In the genomic region with DNA sequence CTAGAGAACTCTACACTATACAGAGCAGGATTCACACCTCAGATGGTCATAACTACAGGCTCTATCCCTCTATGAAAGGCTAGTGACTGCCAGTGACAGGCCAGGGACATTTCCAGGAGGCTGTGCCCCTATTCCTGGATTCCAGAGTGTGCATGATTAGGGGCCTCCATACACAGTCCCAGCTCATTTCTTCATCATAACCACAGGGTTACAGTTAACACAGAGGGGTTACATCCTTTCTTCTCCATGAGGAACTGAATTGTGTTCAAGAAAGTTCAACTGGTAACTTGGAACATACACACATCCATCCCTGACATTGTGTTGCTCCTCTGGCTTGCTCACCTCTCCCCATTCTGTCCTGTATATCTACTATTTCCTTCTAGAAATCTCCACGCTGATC, we compare ENCODE assay signal across 32 mouse cellular contexts. TPM values are rescaled to one million over a fixed set of nuclear protein-coding genes. Genes with fewer than 3 reads are reported as not detected.
"Had no signal": no experiment of that assay in that cellular context is flagged by ENCODE, and none has a peak within 500 bp of the region (broad histone marks: within the 10 kb centered on the region; RNA-seq: fewer than 3 reads in every experiment).

No protein-coding gene starts in this region.

- ATAC-seq: hindbrain, embryonic 16.5 days; hindbrain, postnatal 0 days; inflammation-experienced regulatory T-cells, adult 6 months; intestine, embryonic 15.5 days; intestine, embryonic 16.5 days; intestine, postnatal 0 days had no signal

- DNase-seq: heart, postnatal 10 days; heart, postnatal 14 days; heart, postnatal 36 days; heart, postnatal 4 days; kidney, adult 11 months; kidney, adult 18-20 months; kidney, adult 2 months; kidney, adult 8-10 months; kidney, adult 9 months; kidney, postnatal 10 days; kidney, postnatal 14 days; kidney, postnatal 25 days; kidney, postnatal 36 days; kidney, postnatal 4 days; layer of hippocampus, adult 9-11 months; layer of hippocampus, postnatal 36 days had no signal

RNA-seq across cellular contexts. Expression of gene Mepe, which starts 51.8 kb away (rescaled TPM):
- total RNA-seq: heart, postnatal 10 days; heart, postnatal 14 days; heart, postnatal 25 days; heart, postnatal 36 days; heart, postnatal 4 days; hematopoietic stem cell, adult 5-6 weeks; hindbrain, postnatal 0 days; layer of hippocampus, adult 18-20 months; layer of hippocampus, adult 2 months; layer of hippocampus, adult 8-10 months; layer of hippocampus, postnatal 10 days; layer of hippocampus, postnatal 14 days; layer of hippocampus, postnatal 25 days; layer of hippocampus, postnatal 36 days; left cerebral cortex, adult 18-20 months; left cerebral cortex, adult 2 months had no signal
